Mouse (Mus musculus) monocyte, adult 59 days (primary cell): ENCODE data around the gene Vmn1r118. TPM values are rescaled to one million over a fixed set of nuclear protein-coding genes. Genes with fewer than 3 reads are reported as not detected.

Experiments
- total RNA-seq, 2 experiments: library from RNA; stranded (reverse); gene quantifications; one replicate each; pipeline ENCODE4 v1.2.4; 2023

Gene Vmn1r118
- total RNA-seq, result not detected

GRCm38 (mm10) chr7:20912247-20912646 lies at the start of gene Vmn1r118:
TSS of gene Vmn1r118 (minus strand) at chr7:20912347.

DNA sequence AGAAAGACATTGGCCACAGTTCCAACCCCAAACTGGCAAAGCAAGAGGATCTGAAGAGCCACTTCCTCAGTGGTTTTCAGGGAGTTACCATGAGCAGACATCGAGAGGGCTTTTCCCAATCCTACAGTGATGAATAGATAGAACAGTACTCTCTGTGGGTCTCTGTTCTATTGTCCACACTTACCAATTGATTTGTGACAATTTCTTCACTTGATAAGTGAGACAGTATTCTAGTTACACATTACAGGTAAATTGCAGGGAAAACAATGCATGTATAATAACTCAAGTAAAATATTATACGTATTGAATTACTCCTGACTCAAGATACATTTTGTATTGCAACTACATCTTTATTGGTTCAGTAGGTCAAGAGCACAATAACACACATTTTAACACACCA lies 28.1 kb downstream of the Vmn1r118 start, which contains the start of gene Vmn1r117:
Gene Vmn1r117, minus strand, starts transcription at position 101 of the 400 bp plus-strand sequence.

DNA sequence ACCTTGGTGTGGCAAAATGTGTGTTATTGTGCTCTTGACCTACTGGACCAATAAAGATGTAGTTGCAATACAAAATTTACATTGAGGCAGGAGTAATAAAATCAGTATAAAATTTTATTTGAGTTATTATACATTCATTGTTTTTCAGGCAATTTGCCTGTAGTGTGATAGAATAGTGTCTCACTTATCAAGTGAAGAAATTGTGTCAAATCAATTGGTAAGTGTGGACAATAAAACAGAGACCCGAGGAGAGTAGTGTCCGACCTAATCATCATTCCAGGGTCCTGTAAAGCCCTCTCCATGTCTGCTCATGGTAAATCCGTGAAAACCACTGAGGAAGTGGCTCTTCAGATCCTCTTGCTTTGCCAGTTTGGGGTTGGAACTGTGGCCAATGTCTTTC lies 40.2 kb downstream of the Vmn1r118 start, which contains the start of gene Vmn1r116:
Gene Vmn1r116, plus strand, starts transcription at position 301 of the 400 bp plus-strand sequence.

Other genes with a start within 250 kb of the Vmn1r118 start
- gene Vmn1r107, start 243.4 kb downstream of the Vmn1r118 start, total RNA-seq, result not detected
- gene Vmn1r111, start 209.1 kb downstream of the Vmn1r118 start, total RNA-seq, result not detected
- not detected for gene Gm10668, start 181.7 kb downstream of the Vmn1r118 start, total RNA-seq
- not detected for gene Vmn1r112, start 141.2 kb downstream of the Vmn1r118 start, total RNA-seq
- not detected for gene Vmn1r113, start 125.1 kb downstream of the Vmn1r118 start, total RNA-seq
- gene Vmn1r114, start 100.2 kb downstream of the Vmn1r118 start, total RNA-seq, result not detected
- gene Vmn1r115, start 67.4 kb downstream of the Vmn1r118 start, total RNA-seq, result not detected
- not detected for gene Vmn1r116, start 40.1 kb downstream of the Vmn1r118 start, total RNA-seq
- gene Vmn1r117, start 28.2 kb downstream of the Vmn1r118 start, total RNA-seq, result not detected
- gene Vmn1r119, start 100.1 kb upstream of the Vmn1r118 start, total RNA-seq, result not detected
- not detected for gene Vmn1r120, start 141.4 kb upstream of the Vmn1r118 start, total RNA-seq
- not detected for gene Vmn1r121, start 186.2 kb upstream of the Vmn1r118 start, total RNA-seq
- not detected for gene Vmn1r122, start 221.8 kb upstream of the Vmn1r118 start, total RNA-seq
- not detected for gene Vmn1r123, start 249.8 kb upstream of the Vmn1r118 start, total RNA-seq